Comparison of ENCODE assay signal across 9 mouse cellular contexts in the genomic region with DNA sequence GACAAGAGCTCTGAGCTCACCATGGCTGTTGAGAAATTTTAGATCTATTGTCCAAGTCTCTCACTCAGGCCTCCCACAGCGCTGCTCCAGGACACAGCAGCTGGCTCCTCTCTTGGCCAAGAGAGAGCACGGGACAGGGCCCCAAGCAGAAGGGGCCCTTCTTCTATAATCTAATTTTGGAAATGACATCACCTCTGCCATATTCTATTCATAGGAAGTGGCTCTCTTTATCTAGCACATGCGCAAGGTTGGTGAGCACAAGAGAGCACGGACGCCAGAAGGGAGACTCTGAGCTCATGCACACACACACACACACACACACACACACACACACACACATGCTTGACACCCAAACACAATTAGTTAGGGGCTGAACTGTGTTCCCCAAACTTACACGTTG. TPM values are rescaled to one million over a fixed set of nuclear protein-coding genes. Genes with fewer than 3 reads are reported as not detected.
DNase-seq lines count a peak whose midpoint lies in the region; ATAC-seq and TF ChIP-seq lines count a peak whose summit lies in the region.
"Had no signal": no experiment of that assay in that cellular context is flagged by ENCODE, and none has a peak within 500 bp of the region (broad histone marks: within the 10 kb centered on the region; RNA-seq: fewer than 3 reads in every experiment).

No protein-coding gene starts in this region.

- no peak for TF ChIP-seq CTCF in forebrain, postnatal 0 days (IDR thresholded peaks at IDR 0.05; ENCODE audit: low read depth)

- DNase-seq in forebrain, postnatal 0 days: no peak
- DNase-seq in MN1 (ENCODE audit: low spot score) (peak; percentile 64), liver (peak; percentile 18)
- DNase-seq in heart, adult 11 months: peak; percentile 98
- DNase-seq in splenic B cell, adult 2 months (ENCODE audit: low read depth, low spot score): peak; percentile 30
- DNase-seq in forebrain, embryonic 14.5 days (ENCODE audit: low spot score): no peak
- no peak for DNase-seq in forebrain, embryonic 11.5 days (ENCODE audit: low spot score)

- no peaks in the 10 kb centered on the region for H3K9me3 ChIP-seq in forebrain, embryonic 12.5 days
- no peaks in the 10 kb centered on the region for H3K9me3 ChIP-seq in forebrain, postnatal 0 days (ENCODE audit: low read length)
- no peaks in the 10 kb centered on the region for H3K9me3 ChIP-seq in forebrain, embryonic 14.5 days (replicated peaks; ENCODE audit: control insufficient read depth, low read length)
- H3K9me3 ChIP-seq in forebrain, embryonic 11.5 days (ENCODE audit: control insufficient read depth, low read length): no peaks in the 10 kb centered on the region
- H3K9me3 ChIP-seq: embryonic facial prominence, embryonic 12.5 days had no signal

- no peaks in the 10 kb centered on the region for H3K36me3 ChIP-seq in forebrain, embryonic 12.5 days (replicated peaks)
- no peaks in the 10 kb centered on the region for H3K36me3 ChIP-seq in forebrain, postnatal 0 days (ENCODE audit: insufficient read depth)
- 0 out of 2 replicates have a peak, but pooled peaks cover 4% of the 10 kb centered on the region for H3K36me3 ChIP-seq in splenic B cell, adult 2 months (ENCODE audit: control insufficient read depth, insufficient read depth, low read length, poor library complexity, severe bottlenecking)
- H3K36me3 ChIP-seq in forebrain, embryonic 14.5 days (ENCODE audit: control insufficient read depth, insufficient read depth, low read length): no peaks in the 10 kb centered on the region
- H3K36me3 ChIP-seq in forebrain, embryonic 11.5 days (ENCODE audit: control insufficient read depth, insufficient read depth, low read length): no peaks in the 10 kb centered on the region
- H3K36me3 ChIP-seq: embryonic facial prominence, embryonic 12.5 days had no signal

- H3K4me1 ChIP-seq in forebrain, embryonic 12.5 days: peaks cover 12% of the 10 kb centered on the region
- no peaks in the 10 kb centered on the region for H3K4me1 ChIP-seq in forebrain, postnatal 0 days (ENCODE audit: insufficient read depth)
- no peaks in the 10 kb centered on the region; the same call in 1 of the 2 replicates for H3K4me1 ChIP-seq in forebrain, embryonic 14.5 days (ENCODE audit: control insufficient read depth, insufficient read depth, low read length)
- H3K4me1 ChIP-seq in forebrain, embryonic 11.5 days (replicated peaks; ENCODE audit: control insufficient read depth, insufficient read depth, low read length): no peaks in the 10 kb centered on the region
- H3K4me1 ChIP-seq: embryonic facial prominence, embryonic 12.5 days had no signal

- no peak overlapping the region for H3K27ac ChIP-seq in forebrain, embryonic 12.5 days
- H3K27ac ChIP-seq in forebrain, postnatal 0 days (ENCODE audit: low read depth, low read length): no peak overlapping the region
- H3K27ac ChIP-seq in forebrain, embryonic 14.5 days (ENCODE audit: low read depth, low read length): no peak overlapping the region
- no peak overlapping the region for H3K27ac ChIP-seq in forebrain, embryonic 11.5 days (ENCODE audit: low read depth, low read length)
- H3K27ac ChIP-seq: embryonic facial prominence, embryonic 12.5 days had no signal

- ATAC-seq in forebrain, embryonic 12.5 days (ENCODE audit: low FRiP score): peak; percentile 22; the same call in 1 of the 2 replicates
- ATAC-seq in forebrain, postnatal 0 days: no peak
- ATAC-seq in forebrain, embryonic 14.5 days: no peak
- ATAC-seq in forebrain, embryonic 11.5 days (replicated peaks; ENCODE audit: low FRiP score): no peak

- 69% methylated on average over 6 of the region's 6 CpGs for WGBS in forebrain, embryonic 12.5 days
- 60% methylated on average over 6 of the region's 6 CpGs for WGBS in forebrain, postnatal 0 days
- WGBS in forebrain, embryonic 14.5 days: 70% methylated on average over 6 of the region's 6 CpGs
- WGBS in forebrain, embryonic 11.5 days: 74% methylated on average over 6 of the region's 6 CpGs

- no peak overlapping the region for H3K4me2 ChIP-seq in forebrain, embryonic 12.5 days
- H3K4me2 ChIP-seq in forebrain, postnatal 0 days (ENCODE audit: low read depth): no peak overlapping the region
- H3K4me2 ChIP-seq in forebrain, embryonic 14.5 days (ENCODE audit: low read length): no peak overlapping the region
- no peak overlapping the region for H3K4me2 ChIP-seq in forebrain, embryonic 11.5 days (ENCODE audit: low read depth, low read length, severe bottlenecking)
- H3K4me2 ChIP-seq: embryonic facial prominence, embryonic 12.5 days had no signal

- no peaks in the 10 kb centered on the region for H3K27me3 ChIP-seq in forebrain, embryonic 12.5 days
- no peaks in the 10 kb centered on the region for H3K27me3 ChIP-seq in forebrain, postnatal 0 days (ENCODE audit: insufficient read depth, low read length)
- no peaks in the 10 kb centered on the region for H3K27me3 ChIP-seq in splenic B cell, adult 2 months (ENCODE audit: control insufficient read depth, insufficient read depth, low read length, poor library complexity, severe bottlenecking)
- H3K27me3 ChIP-seq in forebrain, embryonic 14.5 days (replicated peaks; ENCODE audit: control insufficient read depth, insufficient read depth, low read length): no peaks in the 10 kb centered on the region
- no peaks in the 10 kb centered on the region for H3K27me3 ChIP-seq in forebrain, embryonic 11.5 days (ENCODE audit: control insufficient read depth, insufficient read depth, low read length)
- H3K27me3 ChIP-seq: embryonic facial prominence, embryonic 12.5 days had no signal

- no peak overlapping the region for H3K4me3 ChIP-seq in forebrain, embryonic 12.5 days (replicated peaks)
- H3K4me3 ChIP-seq in forebrain, postnatal 0 days (ENCODE audit: low read depth, low read length): no peak overlapping the region
- H3K4me3 ChIP-seq in forebrain, embryonic 14.5 days (ENCODE audit: low read depth, low read length): no peak overlapping the region
- no peak overlapping the region for H3K4me3 ChIP-seq in forebrain, embryonic 11.5 days (ENCODE audit: low read depth, low read length)
- H3K4me3 ChIP-seq: embryonic facial prominence, embryonic 12.5 days had no signal

- H3K9ac ChIP-seq in forebrain, embryonic 12.5 days: no peak overlapping the region
- H3K9ac ChIP-seq in forebrain, postnatal 0 days: no peak overlapping the region
- no peak overlapping the region for H3K9ac ChIP-seq in forebrain, embryonic 14.5 days (ENCODE audit: low read length)
- H3K9ac ChIP-seq in forebrain, embryonic 11.5 days (ENCODE audit: low read length): no peak overlapping the region
- H3K9ac ChIP-seq: embryonic facial prominence, embryonic 12.5 days had no signal

RNA-seq across cellular contexts. Expression of gene Manba, which starts 31.5 kb away (rescaled TPM):
- polyA plus RNA-seq in forebrain, embryonic 12.5 days (2016; fragmentation: Nextera tagmentation; extraction: Ambion mirVana): 3.6 and 4.6 TPM in 2 replicates
- total RNA-seq in forebrain, postnatal 0 days (2014; rRNA removed): 5.8 and 7.2 TPM in 2 replicates
- polyA plus RNA-seq in forebrain, postnatal 0 days (2015; fragmentation: Nextera tagmentation; extraction: Ambion mirVana): 4.6 and 4.7 TPM in 2 replicates
- polyA plus RNA-seq in forebrain, embryonic 14.5 days (2014; fragmentation: Nextera tagmentation; extraction: Ambion mirVana): 4.1 and 4.4 TPM in 2 replicates
- 3.6 and 3.8 TPM in 2 replicates for polyA plus RNA-seq in forebrain, embryonic 11.5 days (2014; fragmentation: Nextera tagmentation; extraction: Ambion mirVana)

Comparison
In these comparisons a context has a peak if more than half of its experiments do, and no peak if none do; other contexts are left out.
1. DNase-seq: peak in MN1 (single experiment), heart, adult 11 months (single experiment), liver (single experiment) and splenic B cell, adult 2 months (single experiment); none in forebrain, postnatal 0 days (single experiment), forebrain, embryonic 14.5 days (single experiment) and forebrain, embryonic 11.5 days (single experiment).